12 mouse cellular contexts compared by ENCODE assay signal in the genomic region with DNA sequence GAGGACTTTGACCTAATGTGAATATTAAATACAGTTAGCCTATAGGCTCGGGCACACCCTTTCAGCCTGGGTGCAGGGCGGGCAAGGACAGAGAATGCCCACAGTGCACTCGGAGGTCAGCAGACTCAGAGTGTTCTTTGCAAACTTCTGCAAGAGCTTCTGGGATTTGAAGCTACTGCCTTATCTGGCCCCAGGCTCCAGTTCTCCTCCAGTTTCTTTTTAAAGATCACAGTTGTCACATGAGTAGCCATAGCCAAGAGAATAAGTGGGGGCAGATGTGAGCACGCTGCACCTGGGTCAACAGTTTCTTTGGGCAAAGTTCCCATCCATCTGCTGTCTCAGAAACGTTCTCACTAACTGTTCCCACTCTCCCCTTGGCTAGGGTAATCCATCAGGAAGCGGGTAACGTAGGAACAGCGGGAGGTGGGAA.
DNase-seq lines count a peak whose midpoint lies in the region; ATAC-seq and TF ChIP-seq lines count a peak whose summit lies in the region.
"Had no signal": no experiment of that assay in that cellular context is flagged by ENCODE, and none has a peak within 500 bp of the region (broad histone marks: within the 10 kb centered on the region; RNA-seq: fewer than 3 reads in every experiment).

No protein-coding gene starts in this region.

- H3K27me3 ChIP-seq in intestine, embryonic 15.5 days (replicated peaks): no peaks in the 10 kb centered on the region
- H3K27me3 ChIP-seq in intestine, postnatal 0 days (replicated peaks; ENCODE audit: control insufficient read depth, insufficient read depth, low read length): no peaks in the 10 kb centered on the region
- H3K27me3 ChIP-seq in hindbrain, postnatal 0 days (ENCODE audit: insufficient read depth, low read length): no peaks in the 10 kb centered on the region
- no peaks in the 10 kb centered on the region for H3K27me3 ChIP-seq in neural tube, embryonic 15.5 days (replicated peaks)
- H3K27me3 ChIP-seq: liver, embryonic 15.5 days had no signal

- H3K4me3 ChIP-seq in intestine, embryonic 15.5 days (replicated peaks): no peak overlapping the region
- no peak overlapping the region for H3K4me3 ChIP-seq in intestine, postnatal 0 days (ENCODE audit: low read depth, low read length)
- no peak overlapping the region for H3K4me3 ChIP-seq in hindbrain, postnatal 0 days (ENCODE audit: low read length)
- H3K4me3 ChIP-seq in neural tube, embryonic 15.5 days (replicated peaks): no peak overlapping the region
- H3K4me3 ChIP-seq: liver, embryonic 15.5 days had no signal

- peak; percentile 83 for ATAC-seq in intestine, embryonic 15.5 days
- no peak for ATAC-seq in intestine, postnatal 0 days
- no peak; the same call in 1 of the 2 replicates for ATAC-seq in hindbrain, postnatal 0 days
- ATAC-seq in neural tube, embryonic 15.5 days (ENCODE audit: low FRiP score): no peak

- WGBS in intestine, embryonic 15.5 days: 58% methylated on average over 8 of the region's 8 CpGs
- WGBS in intestine, postnatal 0 days: 47% methylated on average over 8 of the region's 8 CpGs
- 74% methylated on average over 8 of the region's 8 CpGs for WGBS in hindbrain, postnatal 0 days
- 76% methylated on average over 8 of the region's 8 CpGs for WGBS in neural tube, embryonic 15.5 days

- intact Hi-C loops in left cerebral cortex, postnatal 10 days (cut with DNase I): no loop called here

- peak; percentile 84 for DNase-seq in brain, adult 2 months (ENCODE audit: low read depth, low spot score)
- DNase-seq in gastrocnemius, postnatal 25 days: peak; percentile 57
- peak; percentile 38 to 69 for DNase-seq in left cerebral cortex, postnatal 10 days (ENCODE audit: extremely low spot score in 1 of 2, low spot score in 2 of 2)
- DNase-seq in hindbrain, postnatal 0 days (ENCODE audit: low spot score): no peak
- DNase-seq: adrenal gland, postnatal 36 days; cerebellum, adult 9-10 months; thymus, postnatal 14 days had no signal

- TF ChIP-seq CTCF in intestine, postnatal 0 days (IDR thresholded peaks at IDR 0.05; ENCODE audit: low read depth): no peak
- TF ChIP-seq CTCF in hindbrain, postnatal 0 days (IDR thresholded peaks at IDR 0.05; ENCODE audit: low read depth): no peak

- no peaks in the 10 kb centered on the region for H3K36me3 ChIP-seq in intestine, embryonic 15.5 days
- H3K36me3 ChIP-seq in intestine, postnatal 0 days (ENCODE audit: control insufficient read depth, insufficient read depth): peaks cover 9% of the 10 kb centered on the region
- no peaks in the 10 kb centered on the region for H3K36me3 ChIP-seq in hindbrain, postnatal 0 days (ENCODE audit: insufficient read depth, low read length)
- H3K36me3 ChIP-seq in neural tube, embryonic 15.5 days: no peaks in the 10 kb centered on the region
- H3K36me3 ChIP-seq: liver, embryonic 15.5 days had no signal

- no peak overlapping the region for H3K27ac ChIP-seq in intestine, embryonic 15.5 days
- no peak overlapping the region for H3K27ac ChIP-seq in intestine, postnatal 0 days (ENCODE audit: low read depth, low read length)
- no peak overlapping the region for H3K27ac ChIP-seq in hindbrain, postnatal 0 days
- no peak overlapping the region for H3K27ac ChIP-seq in neural tube, embryonic 15.5 days (replicated peaks)
- H3K27ac ChIP-seq: liver, embryonic 15.5 days; macrophage had no signal

- H3K4me2 ChIP-seq in intestine, embryonic 15.5 days (replicated peaks): no peak overlapping the region
- H3K4me2 ChIP-seq in intestine, postnatal 0 days (replicated peaks; ENCODE audit: low read depth): no peak overlapping the region
- H3K4me2 ChIP-seq in hindbrain, postnatal 0 days (ENCODE audit: low read depth, low read length): no peak overlapping the region
- no peak overlapping the region for H3K4me2 ChIP-seq in neural tube, embryonic 15.5 days
- H3K4me2 ChIP-seq: liver, embryonic 15.5 days had no signal

- H3K9me3 ChIP-seq in intestine, embryonic 15.5 days: no peaks in the 10 kb centered on the region
- no peaks in the 10 kb centered on the region for H3K9me3 ChIP-seq in intestine, postnatal 0 days (ENCODE audit: control insufficient read depth)
- H3K9me3 ChIP-seq in hindbrain, postnatal 0 days (ENCODE audit: low read length): no peaks in the 10 kb centered on the region
- H3K9me3 ChIP-seq in neural tube, embryonic 15.5 days (replicated peaks): no peaks in the 10 kb centered on the region
- H3K9me3 ChIP-seq: liver, embryonic 15.5 days had no signal

- H3K9ac ChIP-seq in intestine, embryonic 15.5 days: no peak overlapping the region
- H3K9ac ChIP-seq in intestine, postnatal 0 days (ENCODE audit: low read depth, low read length): no peak overlapping the region
- H3K9ac ChIP-seq in hindbrain, postnatal 0 days (replicated peaks; ENCODE audit: low read length): no peak overlapping the region
- H3K9ac ChIP-seq in neural tube, embryonic 15.5 days (replicated peaks): no peak overlapping the region
- H3K9ac ChIP-seq: liver, embryonic 15.5 days had no signal

- H3K4me1 ChIP-seq in intestine, embryonic 15.5 days (replicated peaks): no peaks in the 10 kb centered on the region
- H3K4me1 ChIP-seq in intestine, postnatal 0 days (replicated peaks; ENCODE audit: control insufficient read depth, insufficient read depth, low read length): no peaks in the 10 kb centered on the region
- H3K4me1 ChIP-seq in hindbrain, postnatal 0 days (ENCODE audit: insufficient read depth, low read length): no peaks in the 10 kb centered on the region
- H3K4me1 ChIP-seq in neural tube, embryonic 15.5 days: no peaks in the 10 kb centered on the region
- H3K4me1 ChIP-seq: liver, embryonic 15.5 days had no signal
